Mouse (Mus musculus) lung, adult 2 months (tissue): ENCODE results near the gene Magi2. TPM values are rescaled to one million over a fixed set of nuclear protein-coding genes. Genes with fewer than 3 reads are reported as not detected.

Source experiments
- DNase-seq: peaks from one replicate; pipeline ENCODE4 v3.0.0; 2022
- H3K4me1 ChIP-seq: fragments of 200-500 bp; 2 replicates; pipeline ENCODE4 v1.6.1; 2011; ENCODE audit warnings: low read length; ENCODE audit not compliant: control insufficient read depth, insufficient read depth
- H3K4me3 ChIP-seq: fragments of 200-500 bp; replicated peaks from 2 replicates; pipeline ENCODE3; 2011; ENCODE audit warnings: low read depth, mild to moderate bottlenecking, control low read depth, low read length; ENCODE audit errors: extremely low read depth
- CTCF ChIP-seq: fragments of 200-500 bp; IDR thresholded peaks from 2 replicates; pipeline ENCODE4 v1.5.1; 2011; ENCODE audit warnings: mild to moderate bottlenecking, low read length, control low read depth; ENCODE audit not compliant: insufficient read depth
- POLR2A ChIP-seq: fragments of 200-500 bp; IDR thresholded peaks from 2 replicates; pipeline ENCODE4 v1.6.1; 2011; ENCODE audit warnings: low read depth, mild to moderate bottlenecking, control low read depth, low read length, borderline replicate concordance; ENCODE audit errors: extremely low read depth
- WGBS: fragments of 180-500 bp; shearing (Covaris S2); methylation state at CpG from one replicate; pipeline ENCODE4 v1.1.7; 2018; 5-methylcytosine and 5-hydroxymethylcytosine counted together
- polyA plus RNA-seq: library from polyadenylated mRNA; depleted of rRNA; stranded (reverse); fragments of >200 nt; gene quantifications from 2 replicates; pipeline ENCODE4 v1.2.3, GENCODE M21; 2012

Gene Magi2
- polyA plus RNA-seq, 1 experiment = 2.7 TPM

- WGBS = 53% methylated on average over 2 of the region's 2 CpGs
- no peak for DNase-seq
- H3K4me1 ChIP-seq = no peaks in the 10 kb centered on the region
- H3K4me3 ChIP-seq = no peak overlapping the region
- TF ChIP-seq CTCF (no peak), POLR2A (no peak)
These were observed 913.4 kb downstream of the Magi2 start for GRCm38 (mm10) chr5:20140235-20140634.

- 39% methylated on average over 10 of the region's 10 CpGs for WGBS
- H3K4me1 ChIP-seq = no peaks in the 10 kb centered on the region
- H3K4me3 ChIP-seq = no peak overlapping the region
- TF ChIP-seq POLR2A = no peak
- TF ChIP-seq CTCF = no peak
- DNase-seq = no peak
These were observed 914.0 kb downstream of the Magi2 start for GRCm38 (mm10) chr5:20140662-20141444.

DNA sequence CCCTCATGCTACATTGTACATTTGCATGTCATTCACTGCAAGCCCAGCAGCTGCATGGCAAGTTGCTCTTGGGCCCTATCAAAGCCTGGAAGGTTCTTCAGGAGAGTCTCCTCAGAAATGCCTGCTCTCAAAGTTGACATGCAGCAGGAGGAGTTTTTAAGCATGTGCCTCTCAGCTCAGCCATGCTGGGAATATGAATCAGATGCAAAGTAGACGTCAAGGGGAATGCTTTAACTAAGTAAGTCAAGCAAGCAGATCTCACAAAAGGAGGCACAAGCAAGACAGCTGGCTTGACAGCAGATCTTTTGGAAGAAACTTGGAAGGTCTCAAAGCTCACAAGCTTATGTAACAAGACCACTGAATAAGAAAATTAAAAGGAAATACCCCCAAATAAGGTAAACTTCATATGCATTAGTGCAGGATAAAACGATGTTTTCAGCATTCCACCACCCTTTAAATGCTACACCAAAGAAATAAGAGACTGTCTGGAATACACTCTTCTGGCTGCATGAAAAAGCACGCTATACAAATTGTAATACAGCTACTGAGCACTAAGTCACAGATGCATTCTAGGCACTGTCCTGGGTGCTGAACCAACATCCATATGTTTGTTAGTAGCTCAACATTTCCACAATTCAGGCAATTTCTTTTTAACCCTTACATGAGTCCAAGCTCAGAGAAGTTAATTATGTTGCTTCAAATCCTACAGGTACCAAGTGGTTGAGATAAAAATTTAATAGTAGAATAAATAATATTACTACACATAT lies 926.7 kb downstream of the Magi2 start:
- Histone ChIP-seq H3K4me1 (no peaks in the 10 kb centered on the region), H3K4me3 (no peak overlapping the region)
- 42% methylated on average over 3 of the region's 3 CpGs for WGBS
- DNase-seq = no peak
- TF ChIP-seq CTCF (no peak), POLR2A (no peak)

DNA sequence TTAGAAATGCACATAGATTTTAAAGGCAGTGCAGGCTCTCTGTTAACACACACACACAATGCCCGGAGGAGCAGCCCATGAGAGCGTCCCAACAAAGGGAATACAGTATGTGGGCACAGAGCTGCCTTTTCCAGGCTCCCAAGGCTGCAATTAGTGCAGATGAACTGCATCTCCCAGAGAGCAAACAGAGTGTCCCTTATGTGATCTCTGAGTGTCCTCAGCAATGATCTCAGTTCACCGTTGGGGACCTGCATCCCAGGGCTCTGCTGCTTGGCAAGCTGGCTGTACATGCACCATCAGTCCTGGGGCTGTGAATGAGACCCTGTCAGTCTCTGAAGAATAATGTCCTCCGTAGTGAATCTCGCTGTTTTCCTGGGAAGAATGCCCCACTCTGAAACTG lies 969.9 kb downstream of the Magi2 start:
- 56% methylated on average over 5 of the region's 5 CpGs for WGBS
- no peaks in the 10 kb centered on the region for H3K4me1 ChIP-seq
- TF ChIP-seq CTCF (no peak), POLR2A (no peak)
- no peak overlapping the region for H3K4me3 ChIP-seq
- DNase-seq = no peak

DNA sequence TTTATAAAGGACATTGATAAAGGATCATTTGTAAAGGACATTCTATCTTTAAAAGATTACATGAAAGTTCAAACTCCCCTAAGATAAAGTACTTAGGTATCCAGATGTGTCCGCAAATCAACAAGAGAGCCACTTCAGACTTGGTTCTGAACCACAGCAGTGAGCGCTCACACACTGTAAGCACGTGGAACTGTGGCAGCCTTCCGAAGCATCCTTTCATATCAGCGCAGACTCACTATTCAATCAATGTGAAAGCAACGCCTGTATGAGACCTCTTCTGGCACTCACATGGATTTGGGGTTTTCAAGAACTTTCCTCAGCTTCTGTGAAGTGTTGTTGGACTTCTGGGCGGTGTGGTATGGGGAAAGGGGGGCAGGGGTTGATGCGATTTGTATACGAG lies 970.6 kb downstream of the Magi2 start:
- no peaks in the 10 kb centered on the region for H3K4me1 ChIP-seq
- no peak for DNase-seq
- no peak overlapping the region for H3K4me3 ChIP-seq
- TF ChIP-seq POLR2A = no peak
- TF ChIP-seq CTCF = no peak
- whole genome bisulfite sequencing = 53% methylated on average over 9 of the region's 9 CpGs

DNA sequence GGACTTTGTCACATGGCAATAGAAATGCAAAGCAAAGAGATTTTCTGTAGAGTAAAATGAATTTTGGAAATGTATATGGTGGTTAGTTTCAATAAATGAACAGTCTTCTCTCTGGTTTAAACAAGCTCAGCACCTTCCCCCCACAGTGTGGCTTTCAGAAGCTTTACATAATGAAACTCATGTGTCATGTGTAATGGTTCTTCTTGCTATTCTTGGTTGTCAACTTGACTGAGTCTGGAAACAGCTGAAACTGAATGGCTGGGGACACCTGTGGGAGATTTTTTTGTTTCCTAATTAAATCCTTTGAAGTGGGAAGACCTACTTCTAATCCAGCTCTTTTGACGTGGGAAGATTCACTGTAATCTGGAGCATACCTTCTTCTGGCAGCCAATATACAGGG lies 974.5 kb downstream of the Magi2 start:
- no peak for TF ChIP-seq POLR2A
- TF ChIP-seq CTCF = no peak
- DNase-seq = no peak
- 54% methylated on average over 1 of the region's 1 CpGs for WGBS
- no peak overlapping the region for H3K4me3 ChIP-seq
- no peaks in the 10 kb centered on the region for H3K4me1 ChIP-seq

DNA sequence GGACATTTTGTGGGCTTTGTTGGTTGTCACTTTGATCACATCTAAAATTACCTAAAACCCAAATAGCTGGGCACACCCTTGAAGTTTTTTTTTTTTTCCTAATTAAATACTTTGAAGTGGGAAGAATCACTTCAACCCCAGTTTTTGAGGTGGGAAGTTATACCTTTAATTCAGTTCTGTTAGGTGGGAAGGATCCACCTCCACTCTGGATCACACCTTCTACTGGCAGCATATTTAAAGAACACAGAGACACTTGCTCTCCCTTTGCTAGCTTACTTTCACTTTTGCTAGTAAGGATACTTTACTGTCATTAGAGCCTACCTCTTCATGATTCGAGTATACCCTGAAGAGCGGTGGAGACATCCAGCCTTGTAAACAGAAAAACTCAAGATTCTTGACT lies 981.3 kb downstream of the Magi2 start:
- H3K4me3 ChIP-seq = no peak overlapping the region
- TF ChIP-seq CTCF (no peak), POLR2A (no peak)
- H3K4me1 ChIP-seq = no peaks in the 10 kb centered on the region
- WGBS = 69% methylated on average over 2 of the region's 2 CpGs
- DNase-seq = no peak

- H3K4me1 ChIP-seq = no peaks in the 10 kb centered on the region
- H3K4me3 ChIP-seq = no peak overlapping the region
- DNase-seq = no peak
- TF ChIP-seq POLR2A = no peak
- no peak for TF ChIP-seq CTCF
- WGBS = 48% methylated on average over 2 of the region's 2 CpGs
These were observed 986.5 kb downstream of the Magi2 start for GRCm38 (mm10) chr5:20213299-20213698.

- no peak overlapping the region for H3K4me3 ChIP-seq
- no peaks in the 10 kb centered on the region for H3K4me1 ChIP-seq
- no peak for TF ChIP-seq CTCF
- no peak for TF ChIP-seq POLR2A
- 59% methylated on average over 6 of the region's 6 CpGs for WGBS
- DNase-seq = no peak
These were observed 999.8 kb downstream of the Magi2 start for GRCm38 (mm10) chr5:20226471-20227210.
